Mouse (Mus musculus) hematopoietic stem cell, adult 5-6 weeks (primary cell): Measurements from ENCODE around the gene Dnajc4. TPM values are rescaled to one million over a fixed set of nuclear protein-coding genes. Genes with fewer than 3 reads are reported as not detected.

ENCODE experiments used
- ATAC-seq, 2 experiments: fragments of 125-278 bp in 1 of 2; replicated peaks in 1 of 2; 2 replicates each; pipeline ENCODE4 v1.8.0; 2016 to 2017; ENCODE audit warnings: inconsistent platforms in 2 of 2, mild to moderate bottlenecking in 2 of 2, moderate number of reproducible peaks in 2 of 2, low read depth in 1 of 2, moderate TSS enrichment in 1 of 2; ENCODE audit not compliant: low FRiP score in 2 of 2, poor library complexity in 2 of 2, severe bottlenecking in 2 of 2, insufficient read depth in 1 of 2, low TSS enrichment in 1 of 2
- total RNA-seq: library from RNA; stranded (forward); fragments of 172-1452, 232-1000 nt; gene quantifications from 2 replicates; pipeline ENCODE4 v1.2.3, GENCODE M21; 2017

Gene Dnajc4
- total RNA-seq, 1 experiment from 2014 or later: 7.7 TPM

- no peak for ATAC-seq
These were observed 23.7 kb downstream of the Dnajc4 start for GRCm38 (mm10) chr19:6968491-6969271.

- ATAC-seq: no peak
These were observed 35.9 kb downstream of the Dnajc4 start for GRCm38 (mm10) chr19:6956461-6956860.

- ATAC-seq: no peak
These were observed 36.9 kb downstream of the Dnajc4 start for GRCm38 (mm10) chr19:6955424-6955823.

DNA sequence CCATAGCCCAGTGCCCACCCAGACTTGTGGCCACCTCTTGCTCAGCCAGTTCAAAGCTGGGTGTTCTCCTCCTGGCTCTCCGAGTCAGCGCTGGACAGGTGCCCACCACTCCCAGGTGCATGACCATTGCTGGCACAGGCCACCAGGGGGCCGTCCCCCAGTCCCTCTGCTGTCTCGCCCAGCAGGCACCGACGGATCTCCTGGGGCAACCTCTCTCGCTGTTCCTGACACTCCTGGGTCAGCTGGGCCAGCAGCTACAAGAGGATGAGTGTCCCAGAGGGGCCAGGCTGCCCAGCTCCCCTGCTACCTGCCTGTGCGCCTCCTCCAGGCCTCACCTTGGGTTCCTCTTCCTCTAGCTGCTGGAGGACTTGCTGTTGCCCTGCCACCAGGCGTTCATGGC lies 38.3 kb downstream of the Dnajc4 start:
- no peak for ATAC-seq

GRCm38 (mm10) chr19:6952712-6953037 lies 39.7 kb downstream of the Dnajc4 start:
- ATAC-seq: no peak

- peak; percentile 8 to 13; a peak in 2 of 4 replicates for ATAC-seq
These were observed 40.2 kb downstream of the Dnajc4 start for GRCm38 (mm10) chr19:6951994-6952711.

DNA sequence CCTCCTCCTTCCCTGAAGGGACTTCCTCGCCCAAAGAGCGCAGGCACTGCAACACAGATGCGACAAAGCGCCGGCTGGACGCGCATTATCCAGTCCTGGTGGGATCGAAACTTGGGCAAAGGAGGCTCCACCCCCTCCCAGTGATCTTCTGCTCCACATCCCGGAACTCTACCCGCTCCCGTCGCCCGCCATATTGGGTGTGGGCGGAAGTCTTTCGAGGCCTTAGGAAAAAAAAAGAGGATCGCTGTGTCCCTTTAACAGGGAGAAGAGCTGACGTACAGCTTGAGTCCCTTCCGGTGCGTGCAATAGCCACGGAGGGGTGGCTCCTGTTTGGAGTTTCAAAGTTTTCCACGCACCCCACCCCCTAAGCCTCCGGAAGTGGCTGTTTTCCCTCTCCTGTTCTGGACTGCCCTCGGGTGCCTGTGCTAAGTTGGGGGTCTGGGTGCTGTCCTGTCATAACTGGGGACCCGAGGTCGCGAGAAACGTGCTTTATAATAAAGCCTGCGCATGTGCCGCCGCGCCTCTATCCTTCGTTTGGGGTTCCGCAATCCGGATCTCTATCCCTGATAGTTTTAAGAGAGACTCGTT lies 40.9 kb downstream of the Dnajc4 start:
- peak; percentile 64 to 79 for ATAC-seq

GRCm38 (mm10) chr19:6950613-6951153 lies 41.7 kb downstream of the Dnajc4 start:
- peak in 1 of 2 experiments; percentile 13; a peak in 2 of 4 replicates for ATAC-seq

GRCm38 (mm10) chr19:6949951-6950350 lies 42.4 kb downstream of the Dnajc4 start:
- no peak for ATAC-seq

DNA sequence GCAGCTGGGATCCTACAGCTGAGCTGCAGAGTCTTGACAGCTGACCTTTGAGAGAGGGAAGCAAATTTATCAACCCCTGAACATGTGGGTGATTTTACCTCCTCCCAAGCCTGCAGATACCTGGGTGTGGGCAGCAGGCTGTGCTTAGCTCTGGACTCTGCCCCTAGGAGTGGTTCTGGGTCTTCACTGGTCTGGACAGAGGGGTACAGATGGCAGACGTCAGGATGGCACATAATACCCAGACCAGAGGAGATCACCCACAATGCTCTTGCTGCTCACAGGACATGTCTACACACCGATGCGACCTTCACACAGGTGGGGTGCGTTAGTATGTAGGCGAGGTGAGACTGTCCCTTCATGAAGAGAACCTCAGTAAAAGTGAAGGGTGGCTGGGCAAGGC lies 42.8 kb downstream of the Dnajc4 start:
- ATAC-seq: no peak

DNA sequence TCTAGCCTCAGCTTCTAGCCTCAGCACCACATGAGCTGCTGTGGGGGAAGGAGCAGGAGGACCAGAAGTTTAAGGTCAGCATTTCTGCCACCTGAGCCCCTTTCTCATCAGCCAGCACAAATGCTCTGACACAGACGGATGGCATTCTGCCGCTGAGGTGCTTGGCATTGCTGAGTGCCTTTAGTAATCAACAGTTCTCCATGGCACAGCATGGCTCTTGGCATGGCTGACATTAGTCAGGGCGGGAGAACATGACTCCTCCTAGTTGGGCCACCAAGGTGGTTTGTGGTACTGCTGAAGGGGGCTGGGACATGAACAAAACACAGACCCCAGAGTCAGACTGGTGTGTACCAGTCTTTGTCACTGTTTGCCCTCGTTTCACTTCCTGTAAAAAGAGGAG lies 44.2 kb downstream of the Dnajc4 start:
- ATAC-seq: no peak

DNA sequence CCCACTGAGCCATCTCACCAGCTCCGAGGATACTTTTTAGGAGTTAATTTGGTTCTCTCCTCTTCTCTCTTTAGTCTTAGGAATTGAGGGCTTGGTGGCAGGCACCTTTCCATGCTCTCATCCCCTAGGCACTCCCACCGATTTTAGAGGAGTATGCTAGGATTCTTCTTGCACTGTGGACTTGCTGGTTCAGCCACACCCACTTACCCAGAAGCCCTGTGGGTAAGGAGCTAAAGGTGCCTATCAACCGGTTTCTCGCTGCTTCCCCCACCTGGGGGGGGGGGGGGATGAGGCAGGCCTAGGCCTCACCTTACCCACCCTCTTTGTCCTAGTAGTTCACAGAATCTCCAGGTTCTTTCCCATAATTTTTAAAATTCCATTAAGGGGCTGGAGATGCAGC lies 44.6 kb downstream of the Dnajc4 start:
- ATAC-seq: no peak

DNA sequence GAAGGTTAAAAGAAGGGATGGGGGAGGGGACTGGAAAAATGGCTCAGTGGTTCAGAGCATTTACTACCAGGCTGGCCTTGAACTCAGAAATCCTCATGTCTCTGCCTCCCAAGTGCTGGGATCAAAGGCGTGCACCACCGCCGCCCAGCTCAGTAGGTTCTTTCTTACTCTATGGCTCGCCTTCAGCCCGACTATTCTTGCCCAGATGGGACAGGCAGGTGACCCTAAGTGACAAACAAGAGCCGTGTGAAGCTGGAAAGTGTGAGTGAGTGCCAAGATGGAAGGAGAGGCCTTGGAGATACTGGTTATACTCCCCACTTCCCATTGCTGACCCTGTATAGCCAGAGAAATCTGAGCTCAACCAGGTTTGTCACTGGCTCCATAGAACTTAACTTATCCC lies 48.7 kb downstream of the Dnajc4 start:
- ATAC-seq: no peak

GRCm38 (mm10) chr19:6942764-6943163 lies 49.6 kb downstream of the Dnajc4 start:
- no peak for ATAC-seq

GRCm38 (mm10) chr19:6942249-6942691 lies 50.1 kb downstream of the Dnajc4 start, which contains the start of gene Gpr137:
TSS of gene Gpr137 (minus strand) at chr19:6942480.
- peak; percentile 82 to 84 for ATAC-seq

DNA sequence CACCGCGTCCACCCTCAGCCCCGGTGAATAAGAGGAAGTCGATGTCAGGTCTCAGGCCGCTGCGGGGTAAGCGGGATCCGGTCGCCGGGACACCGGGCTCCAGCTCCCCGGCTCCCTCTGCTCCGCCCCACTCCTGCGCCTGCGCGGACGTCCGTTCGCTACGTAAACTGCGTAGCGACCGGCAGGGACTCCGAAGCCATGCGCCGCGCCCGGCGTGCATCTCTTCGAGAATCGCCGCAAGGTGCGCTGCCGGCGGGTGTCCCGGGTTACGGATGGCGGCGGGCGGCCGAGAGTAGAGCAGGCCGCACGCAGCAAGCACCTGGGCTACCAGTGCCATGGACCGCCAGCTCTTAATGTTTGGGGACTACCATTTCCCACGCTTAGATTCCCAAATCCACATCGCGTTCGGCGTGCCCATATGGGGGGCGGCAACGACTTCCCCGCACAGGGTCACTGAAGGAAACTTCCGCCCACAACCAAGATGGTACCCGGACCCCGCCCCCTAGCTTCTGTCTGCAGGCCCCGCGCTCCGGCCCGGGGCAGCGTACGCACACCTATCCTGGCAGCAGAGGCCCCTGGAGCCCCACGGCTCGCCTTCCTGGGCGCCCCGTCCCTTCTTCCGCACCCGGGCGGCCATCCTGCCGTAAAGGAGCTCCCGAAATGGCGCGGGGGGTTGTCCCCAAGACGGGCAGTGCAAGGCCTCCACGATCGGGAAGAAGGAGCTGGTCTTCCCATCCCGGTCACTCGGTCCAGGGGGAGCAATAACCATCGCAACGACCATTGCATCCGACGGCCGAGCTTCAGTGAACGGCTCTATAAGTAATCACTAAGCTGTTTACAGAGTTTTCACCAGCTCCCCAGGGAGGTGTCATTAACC lies 50.8 kb downstream of the Dnajc4 start, which contains the start of gene Bad:
Gene Bad (plus strand): TSS at position 490 of the 877 bp plus-strand sequence.
- peak; percentile 67 to 79 for ATAC-seq
